Mouse (Mus musculus) heart, adult 11 months (tissue): Measurements from ENCODE around the gene Btg3.

Experiments
- DNase-seq: peaks from one replicate; pipeline ENCODE4 v3.0.0; 2022

Btg3 gene

GRCm38 (mm10) chr16:78301183-78301830 lies 75.7 kb downstream of the Btg3 start, which contains the start of gene Cxadr:
Gene Cxadr (plus strand): TSS chr16:78301489.
- DNase-seq, result peak; percentile 92

GRCm38 (mm10) chr16:78296114-78296513 lies 80.9 kb downstream of the Btg3 start:
- peak; percentile 77 for DNase-seq

GRCm38 (mm10) chr16:78295601-78296000 lies 81.4 kb downstream of the Btg3 start:
- DNase-seq, result peak; percentile 11

GRCm38 (mm10) chr16:78294606-78295275 lies 82.3 kb downstream of the Btg3 start:
- DNase-seq, result peak; percentile 70

- DNase-seq, result peak; percentile 62
Measured at GRCm38 (mm10) chr16:78294051-78294450, 82.9 kb downstream of the Btg3 start.

- DNase-seq, result no peak
Measured at GRCm38 (mm10) chr16:78283231-78283630, 93.8 kb downstream of the Btg3 start.
